15 mouse cellular contexts compared by ENCODE assay signal in genomic region chr9:121373107-121373506, GRCm38 (mm10).
DNase-seq lines count a peak whose midpoint lies in the region; ATAC-seq and TF ChIP-seq lines count a peak whose summit lies in the region.
"Had no signal": no experiment of that assay in that cellular context is flagged by ENCODE, and none has a peak within 500 bp of the region (broad histone marks: within the 10 kb centered on the region; RNA-seq: fewer than 3 reads in every experiment).

No protein-coding gene starts in this region.

- peaks cover 12% of the 10 kb centered on the region for H3K36me3 ChIP-seq in heart, adult 2 months (ENCODE audit: control insufficient read depth, insufficient read depth, low read length)
- H3K36me3 ChIP-seq in midbrain, embryonic 11.5 days (ENCODE audit: control insufficient read depth, insufficient read depth, low read length), result no peaks in the 10 kb centered on the region
- no peaks in the 10 kb centered on the region for H3K36me3 ChIP-seq in midbrain, embryonic 16.5 days (ENCODE audit: control insufficient read depth, insufficient read depth, low read length)
- no peaks in the 10 kb centered on the region for H3K36me3 ChIP-seq in forebrain, postnatal 0 days (ENCODE audit: insufficient read depth)
- no peaks in the 10 kb centered on the region for H3K36me3 ChIP-seq in midbrain, embryonic 14.5 days (ENCODE audit: control insufficient read depth, insufficient read depth, low read length)
- H3K36me3 ChIP-seq: liver, embryonic 15.5 days had no signal

- H3K79me2 ChIP-seq in heart, adult 2 months (replicated peaks; ENCODE audit: control insufficient read depth, insufficient read depth, low read length), result peaks cover 4% of the 10 kb centered on the region

- H3K4me2 ChIP-seq in midbrain, embryonic 11.5 days, result no peak overlapping the region
- no peak overlapping the region for H3K4me2 ChIP-seq in midbrain, embryonic 16.5 days (ENCODE audit: low read length)
- no peak overlapping the region for H3K4me2 ChIP-seq in forebrain, postnatal 0 days (ENCODE audit: low read depth)
- no peak overlapping the region for H3K4me2 ChIP-seq in midbrain, embryonic 14.5 days (ENCODE audit: low read length)
- H3K4me2 ChIP-seq: liver, embryonic 15.5 days had no signal

- TF ChIP-seq POLR2A in heart, adult 2 months (IDR thresholded peaks at IDR 0.05; ENCODE audit: insufficient read depth, low read depth, low read length), result no peak

- no peak for TF ChIP-seq CTCF in heart, adult 2 months (IDR thresholded peaks at IDR 0.05)
- no peak for TF ChIP-seq CTCF in forebrain, postnatal 0 days (IDR thresholded peaks at IDR 0.05; ENCODE audit: low read depth)

- no peak overlapping the region; the same call in 1 of the 2 replicates for H3K27ac ChIP-seq in heart, adult 2 months
- 0 out of 2 replicates have a peak overlapping the region, but pooled peaks have one; percentile 15 for H3K27ac ChIP-seq in midbrain, embryonic 11.5 days (ENCODE audit: low read depth, low read length)
- H3K27ac ChIP-seq in midbrain, embryonic 16.5 days (ENCODE audit: low read length), result no peak overlapping the region
- peak overlapping the region; percentile 81 for H3K27ac ChIP-seq in forebrain, postnatal 0 days (ENCODE audit: low read depth, low read length)
- H3K27ac ChIP-seq in midbrain, embryonic 14.5 days (replicated peaks; ENCODE audit: low read depth, low read length), result 0 out of 2 replicates have a peak overlapping the region, but pooled peaks have one; percentile 8
- H3K27ac ChIP-seq: liver, embryonic 15.5 days had no signal

- H3K4me3 ChIP-seq in heart, adult 2 months, result no peak overlapping the region
- no peak overlapping the region for H3K4me3 ChIP-seq in midbrain, embryonic 11.5 days (ENCODE audit: low read depth, low read length)
- H3K4me3 ChIP-seq in midbrain, embryonic 16.5 days (ENCODE audit: low read depth, low read length), result no peak overlapping the region
- no peak overlapping the region for H3K4me3 ChIP-seq in forebrain, postnatal 0 days (ENCODE audit: low read depth, low read length)
- no peak overlapping the region for H3K4me3 ChIP-seq in midbrain, embryonic 14.5 days (replicated peaks; ENCODE audit: low read depth, low read length)
- H3K4me3 ChIP-seq: liver, embryonic 15.5 days had no signal

- peaks cover 41% of the 10 kb centered on the region for H3K4me1 ChIP-seq in heart, adult 2 months (ENCODE audit: control insufficient read depth, insufficient read depth, low read length)
- peaks cover 32% of the 10 kb centered on the region for H3K4me1 ChIP-seq in midbrain, embryonic 11.5 days (ENCODE audit: control insufficient read depth, insufficient read depth, low read length)
- peaks cover 24% of the 10 kb centered on the region for H3K4me1 ChIP-seq in midbrain, embryonic 16.5 days (ENCODE audit: control insufficient read depth, insufficient read depth, low read length)
- peaks cover 19% of the 10 kb centered on the region; the same call in 1 of the 2 replicates for H3K4me1 ChIP-seq in forebrain, postnatal 0 days (ENCODE audit: insufficient read depth)
- peaks cover 27% of the 10 kb centered on the region; the same call in 1 of the 2 replicates for H3K4me1 ChIP-seq in midbrain, embryonic 14.5 days (ENCODE audit: control insufficient read depth, insufficient read depth, low read length)

- no peak for ATAC-seq in midbrain, embryonic 11.5 days (ENCODE audit: low FRiP score)
- no peak for ATAC-seq in midbrain, embryonic 16.5 days
- no peak for ATAC-seq in forebrain, postnatal 0 days
- no peak for ATAC-seq in midbrain, embryonic 14.5 days (ENCODE audit: low FRiP score, low TSS enrichment)

- no peak for TF ChIP-seq EP300 in heart, adult 2 months (IDR thresholded peaks at IDR 0.05; ENCODE audit: insufficient read depth, low read depth, low read length)

- H3K27me3 ChIP-seq in heart, adult 2 months (ENCODE audit: control insufficient read depth, insufficient read depth, low read length), result no peaks in the 10 kb centered on the region
- no peaks in the 10 kb centered on the region for H3K27me3 ChIP-seq in midbrain, embryonic 11.5 days (ENCODE audit: control insufficient read depth, insufficient read depth, low read length)
- no peaks in the 10 kb centered on the region for H3K27me3 ChIP-seq in midbrain, embryonic 16.5 days (ENCODE audit: control insufficient read depth, insufficient read depth, low read depth, low read length)
- H3K27me3 ChIP-seq in forebrain, postnatal 0 days (ENCODE audit: insufficient read depth, low read length), result no peaks in the 10 kb centered on the region
- H3K27me3 ChIP-seq in midbrain, embryonic 14.5 days (ENCODE audit: control insufficient read depth, insufficient read depth, low read length), result no peaks in the 10 kb centered on the region

- no peak for DNase-seq in heart, adult 2 months
- no peak for DNase-seq in heart, postnatal 10 days
- DNase-seq in midbrain, embryonic 11.5 days (ENCODE audit: low spot score, missing footprints), result no peak
- DNase-seq in forebrain, postnatal 0 days, result no peak
- no peak for DNase-seq in midbrain, embryonic 14.5 days
- no peak for DNase-seq in left cerebral cortex, adult 9 months (ENCODE audit: low spot score in 2 of 2)
- DNase-seq in gastrocnemius, postnatal 14 days, result no peak
- DNase-seq: adrenal gland, postnatal 25 days; gastrocnemius, postnatal 10 days; heart, postnatal 14 days; kidney, adult 11 months; right cerebral cortex, postnatal 14 days; thymus, adult 18-20 months had no signal

- H3K9ac ChIP-seq in heart, adult 2 months (ENCODE audit: low read depth, low read length), result 0 out of 2 replicates have a peak overlapping the region, but pooled peaks have one; percentile 1
- peak overlapping the region; percentile 29; the same call in 1 of the 2 replicates for H3K9ac ChIP-seq in midbrain, embryonic 11.5 days (ENCODE audit: low read length)
- no peak overlapping the region for H3K9ac ChIP-seq in midbrain, embryonic 16.5 days (ENCODE audit: low read depth, low read length)
- H3K9ac ChIP-seq in forebrain, postnatal 0 days, result 0 out of 2 replicates have a peak overlapping the region, but pooled peaks have one; percentile 6
- no peak overlapping the region for H3K9ac ChIP-seq in midbrain, embryonic 14.5 days (replicated peaks; ENCODE audit: low read length)
- H3K9ac ChIP-seq: liver, embryonic 15.5 days had no signal

- H3K9me3 ChIP-seq in midbrain, embryonic 11.5 days (ENCODE audit: control insufficient read depth, low read length), result no peaks in the 10 kb centered on the region
- H3K9me3 ChIP-seq in midbrain, embryonic 16.5 days (replicated peaks; ENCODE audit: control insufficient read depth, low read length, poor library complexity, severe bottlenecking), result no peaks in the 10 kb centered on the region
- H3K9me3 ChIP-seq in forebrain, postnatal 0 days (ENCODE audit: low read length), result no peaks in the 10 kb centered on the region
- H3K9me3 ChIP-seq in midbrain, embryonic 14.5 days (ENCODE audit: control insufficient read depth, low read length), result no peaks in the 10 kb centered on the region
- H3K9me3 ChIP-seq: liver, embryonic 15.5 days had no signal

- intact Hi-C loops in heart, adult 2 months (cut with DNase I), result loop anchor here (10.0 kb wide), 1 partner anchor 798 kb away; the partner anchor contains the start of gene Rpl14
- intact Hi-C loops in heart, postnatal 10 days (cut with DNase I), result loop anchor here (5.0 to 10.0 kb wide), 3 partner anchors 76 to 868 kb away; partner anchors contain the start of genes Rpl14 and Trak1
- intact Hi-C loops in gastrocnemius, postnatal 14 days (cut with DNase I; ENCODE audit: low total_unique reads), result loop anchor here (5.0 kb wide), 1 partner anchor 91 kb away; no protein-coding TSS in a partner anchor

- WGBS in heart, adult 2 months, result 49% methylated on average over 13 of the region's 13 CpGs
- WGBS in midbrain, embryonic 11.5 days, result 31% methylated on average over 13 of the region's 13 CpGs
- 29% methylated on average over 13 of the region's 13 CpGs for WGBS in midbrain, embryonic 16.5 days
- WGBS in forebrain, postnatal 0 days, result 34% methylated on average over 13 of the region's 13 CpGs
- 24% methylated on average over 13 of the region's 13 CpGs for WGBS in midbrain, embryonic 14.5 days

Comparison
In these comparisons a context has a peak if more than half of its experiments do, and no peak if none do; other contexts are left out.
1. H3K27ac ChIP-seq: peak in midbrain, embryonic 11.5 days (single experiment), forebrain, postnatal 0 days (single experiment) and midbrain, embryonic 14.5 days (single experiment); none in heart, adult 2 months (single experiment) and midbrain, embryonic 16.5 days (single experiment).
2. H3K9ac ChIP-seq: peak in heart, adult 2 months (single experiment), midbrain, embryonic 11.5 days (single experiment) and forebrain, postnatal 0 days (single experiment); none in midbrain, embryonic 16.5 days (single experiment) and midbrain, embryonic 14.5 days (single experiment).